Mouse (Mus musculus) lung, postnatal 4 days (tissue): ENCODE measurements at regions not wholly inside any gene's neighbourhood (a gene's known extent, or its start where the extent isn't known, plus 50 kb on each side); places are given as distances from the start of the nearest gene placed in this dataset.

Source experiments
- DNase-seq, 2 experiments: peaks; one replicate each; pipeline ENCODE4 v3.0.0; 2021

- DNase-seq, result no peak
Observed at GRCm38 (mm10) chr16:87225085-87225484, 128.9 kb upstream of the N6amt1 start.

- no peak for DNase-seq
Observed at GRCm38 (mm10) chr16:87224024-87224423, 130.0 kb upstream of the N6amt1 start.

DNA sequence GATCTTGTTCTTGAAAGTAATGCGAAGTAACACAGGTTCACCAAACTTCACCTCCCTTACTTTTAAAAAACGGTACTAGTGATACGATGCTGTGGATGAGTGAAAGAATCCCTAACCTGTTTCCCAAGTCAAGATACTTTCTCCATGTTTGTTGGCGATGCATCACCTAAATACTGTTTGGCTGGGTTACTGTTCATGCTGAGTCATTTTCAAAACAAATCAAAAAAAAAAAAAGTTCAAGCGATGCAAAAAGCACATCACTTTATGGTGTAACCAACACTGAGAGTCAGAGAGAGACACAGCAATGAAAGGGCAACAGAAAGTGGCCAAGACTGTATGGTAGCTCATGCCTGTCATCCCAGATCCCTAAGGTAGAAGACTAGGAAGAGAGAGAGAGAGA, 133.4 kb upstream of the N6amt1 start:
- no peak for DNase-seq

DNA sequence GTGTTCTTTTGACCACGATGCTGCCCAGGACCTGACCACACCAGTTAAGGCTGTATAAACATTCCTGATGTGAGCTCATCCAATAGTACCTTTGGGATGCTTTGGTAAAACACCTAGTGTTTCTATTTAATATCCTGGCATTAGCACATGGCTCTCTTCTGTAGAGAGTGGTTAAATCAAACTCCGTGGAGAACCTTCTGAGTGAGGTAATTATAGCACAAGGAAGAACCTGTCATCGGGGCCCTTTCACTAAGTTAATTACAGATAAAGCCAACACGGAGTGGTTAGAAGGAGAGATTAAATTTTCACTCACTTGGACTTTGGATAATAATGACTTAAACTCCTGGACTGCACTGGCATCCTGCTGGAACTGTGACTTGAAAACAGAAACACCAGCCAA, 133.8 kb upstream of the N6amt1 start:
- no peak for DNase-seq

DNA sequence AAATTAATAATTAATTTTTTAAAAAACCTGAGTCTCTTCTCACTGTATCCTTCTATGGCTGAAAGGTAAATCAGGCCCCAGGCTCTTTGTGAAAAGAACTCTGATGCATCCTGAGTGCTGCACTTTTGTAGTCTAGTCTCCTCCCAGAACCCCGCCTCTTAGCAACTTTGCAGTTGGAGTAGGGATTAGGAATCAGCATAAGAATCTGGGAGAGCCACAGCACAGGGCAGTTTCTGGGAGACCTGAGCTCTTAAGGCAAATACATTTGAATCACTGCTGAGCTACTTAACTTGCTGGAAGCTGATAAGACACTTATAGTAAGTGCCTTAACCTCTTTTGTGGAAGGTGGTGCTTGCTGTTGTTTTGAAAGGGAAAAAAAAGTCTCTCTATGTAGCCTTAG, 146.1 kb upstream of the N6amt1 start:
- DNase-seq, result no peak

DNA sequence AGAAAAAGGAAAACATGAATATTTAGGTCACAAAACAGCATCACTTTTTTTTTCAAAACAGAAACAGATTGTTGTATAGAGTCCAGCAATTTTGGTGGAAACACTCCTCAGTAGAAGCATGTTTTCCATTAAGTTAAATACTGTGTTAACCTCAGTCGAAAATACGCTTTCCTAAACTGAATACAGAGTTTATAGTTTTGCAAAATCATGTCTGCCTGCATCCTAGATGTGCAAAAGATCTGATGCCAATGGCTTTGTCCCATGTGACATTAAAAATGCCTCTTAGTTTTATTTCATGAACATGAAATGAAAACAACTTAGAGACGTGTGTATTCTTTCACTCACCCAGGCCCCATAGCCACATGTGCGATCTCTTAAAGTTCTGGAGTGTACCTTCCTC, 163.5 kb upstream of the N6amt1 start:
- no peak for DNase-seq

DNA sequence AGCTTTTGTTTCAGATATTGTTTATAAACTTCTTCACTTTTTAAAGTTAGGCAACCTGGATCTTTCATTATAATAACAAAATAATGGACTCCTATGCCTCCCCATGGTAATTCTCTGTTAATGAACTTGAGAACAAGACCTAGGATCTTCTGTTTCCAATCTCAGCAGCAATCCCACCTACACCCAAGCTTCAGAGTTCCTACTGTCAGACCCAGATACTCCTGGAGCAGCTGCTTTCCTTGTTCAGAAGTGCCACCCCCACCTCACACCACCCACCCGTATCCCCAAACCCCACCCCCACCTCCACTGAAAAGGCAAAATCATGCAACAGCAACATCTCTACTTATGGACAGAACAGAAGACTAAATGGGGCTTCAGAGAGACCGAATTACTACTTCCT, 165.2 kb upstream of the N6amt1 start:
- DNase-seq, result no peak

DNA sequence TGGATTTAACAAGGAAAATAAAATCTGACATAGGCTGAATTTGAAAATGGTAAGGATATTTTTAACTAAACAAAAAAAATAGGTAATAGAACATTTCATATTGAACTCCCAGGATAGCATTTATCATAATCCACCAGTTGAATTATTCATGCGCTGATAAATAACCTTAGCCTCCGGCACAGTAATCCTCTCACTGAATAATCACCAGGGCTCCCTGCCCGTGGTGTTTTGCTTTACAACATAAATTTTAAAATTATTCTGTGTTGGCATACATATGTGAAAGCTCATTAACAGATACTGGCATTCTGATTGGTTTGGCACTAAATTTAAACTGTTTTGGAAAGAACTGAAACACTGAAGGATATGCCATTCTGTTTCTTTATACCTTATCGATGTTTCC, 181.6 kb upstream of the N6amt1 start:
- no peak for DNase-seq

GRCm38 (mm10) chr16:87139301-87139700, 214.7 kb upstream of the N6amt1 start:
- DNase-seq, result no peak

GRCm38 (mm10) chr16:87136503-87136902, 217.5 kb upstream of the N6amt1 start:
- DNase-seq, result no peak

DNA sequence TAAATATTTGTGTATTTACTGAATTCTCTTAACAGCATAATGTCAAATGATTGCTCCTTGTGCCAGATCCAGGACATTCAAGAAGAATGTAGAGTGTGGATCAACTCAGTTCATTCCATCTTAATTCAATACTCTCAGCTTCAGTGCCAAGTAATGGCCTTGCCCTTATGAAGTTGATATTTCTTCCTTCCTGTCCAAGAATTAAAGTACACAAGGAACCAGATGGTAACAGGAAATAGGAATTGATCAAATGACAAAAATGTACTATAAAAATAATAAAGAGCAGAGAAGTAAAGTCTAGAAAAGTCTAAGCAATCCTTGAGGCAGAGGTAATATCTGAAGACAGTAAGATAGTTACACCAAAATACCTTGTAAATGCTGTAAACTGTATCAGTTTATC, 219.5 kb upstream of the N6amt1 start:
- DNase-seq, result no peak

GRCm38 (mm10) chr16:87133874-87134273, 220.1 kb upstream of the N6amt1 start:
- no peak for DNase-seq

GRCm38 (mm10) chr16:87132082-87132481, 221.9 kb upstream of the N6amt1 start:
- DNase-seq, result peak; percentile 29 to 61

- DNase-seq, result peak; percentile 55 to 73
Observed at GRCm38 (mm10) chr16:87130733-87131640, 223.0 kb upstream of the N6amt1 start.

DNA sequence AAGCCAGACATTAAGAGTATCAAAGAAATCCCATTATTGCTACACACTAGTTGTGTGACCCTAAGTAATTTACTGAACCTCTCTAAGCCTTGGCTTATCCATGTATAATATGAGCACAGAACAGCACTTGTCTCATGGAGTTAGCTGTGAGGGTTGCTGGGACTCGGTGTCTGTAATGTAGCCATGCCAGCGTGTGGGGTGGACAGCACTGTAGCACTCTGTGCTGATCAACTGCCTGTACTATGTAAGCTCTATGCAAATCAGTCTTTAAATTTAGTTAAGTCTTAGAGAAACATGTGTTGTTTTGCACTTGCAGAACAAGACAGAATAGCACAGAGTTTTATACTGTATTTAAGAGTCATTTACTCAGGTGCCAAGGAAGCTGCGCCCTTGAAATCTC, 225.0 kb upstream of the N6amt1 start:
- no peak for DNase-seq

DNA sequence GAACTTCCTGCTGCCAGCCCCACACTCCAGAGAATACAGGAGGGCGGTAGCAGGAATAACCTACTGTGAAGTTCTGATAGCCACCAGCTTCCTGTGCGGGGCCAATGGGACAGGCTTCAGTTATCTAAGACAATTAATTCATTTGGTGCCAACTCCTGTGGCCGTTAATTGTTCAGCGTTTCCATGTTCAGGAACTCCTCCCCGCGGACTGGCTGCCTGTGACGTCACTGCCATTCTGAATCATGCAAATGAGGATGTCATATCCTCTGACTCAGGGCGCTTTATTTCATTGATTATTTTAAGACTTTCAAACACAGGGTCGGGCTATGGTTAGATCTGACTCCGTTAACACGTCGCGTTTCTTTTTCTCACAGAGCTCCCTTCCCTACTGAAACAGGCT, 225.8 kb upstream of the N6amt1 start:
- DNase-seq, result peak; percentile 74 to 84

DNA sequence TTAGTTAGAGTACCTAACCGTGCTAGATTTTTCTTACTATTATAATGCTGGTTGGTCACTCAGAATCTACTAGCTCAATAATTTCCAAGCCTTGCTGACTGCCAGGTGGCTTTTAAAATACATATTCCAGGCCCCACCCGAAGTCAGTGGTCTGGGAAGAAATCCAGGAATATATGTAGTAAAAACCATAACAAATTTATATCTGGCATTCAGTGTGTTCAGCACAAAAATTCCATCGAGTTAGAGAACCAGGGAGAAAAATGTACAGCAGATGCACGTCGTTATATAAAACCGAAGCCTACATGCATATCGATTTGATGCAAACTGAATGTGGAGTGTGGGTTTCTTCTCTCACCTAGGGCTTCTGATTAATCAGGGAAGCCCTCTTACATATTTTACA, 229.5 kb upstream of the N6amt1 start:
- DNase-seq, result no peak

- DNase-seq, result no peak
Observed at GRCm38 (mm10) chr16:87103599-87103998, 250.4 kb upstream of the N6amt1 start.

- DNase-seq, result no peak
Observed at GRCm38 (mm10) chr16:87102057-87102456, 251.9 kb upstream of the N6amt1 start.

GRCm38 (mm10) chr16:87092011-87092410, 262.0 kb upstream of the N6amt1 start:
- DNase-seq, result no peak

- no peak for DNase-seq
Observed at GRCm38 (mm10) chr16:87089322-87089721, 264.7 kb upstream of the N6amt1 start.

GRCm38 (mm10) chr16:87083505-87083904, 270.5 kb upstream of the N6amt1 start:
- no peak for DNase-seq

- no peak for DNase-seq
Observed at GRCm38 (mm10) chr16:87077385-87077784, 276.6 kb upstream of the N6amt1 start.

DNA sequence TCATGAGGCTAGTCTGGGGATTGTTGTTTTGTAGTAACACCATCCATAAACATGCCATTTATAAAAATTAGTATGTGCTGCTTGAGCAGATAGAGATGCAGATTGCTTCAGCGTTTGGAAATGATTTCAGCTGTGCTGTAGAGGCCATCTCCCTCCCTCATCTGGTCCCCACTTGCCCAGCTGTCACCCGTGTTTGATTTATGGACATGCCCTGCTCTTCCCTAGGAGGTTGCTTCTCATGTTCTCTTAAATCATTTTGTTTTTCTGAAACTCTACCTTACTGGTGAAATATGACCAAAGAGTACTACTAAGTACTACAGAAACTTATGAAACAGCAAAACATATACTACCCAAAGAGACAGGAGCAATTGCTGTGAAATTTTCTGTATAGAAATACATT, 284.7 kb upstream of the N6amt1 start:
- no peak for DNase-seq

DNA sequence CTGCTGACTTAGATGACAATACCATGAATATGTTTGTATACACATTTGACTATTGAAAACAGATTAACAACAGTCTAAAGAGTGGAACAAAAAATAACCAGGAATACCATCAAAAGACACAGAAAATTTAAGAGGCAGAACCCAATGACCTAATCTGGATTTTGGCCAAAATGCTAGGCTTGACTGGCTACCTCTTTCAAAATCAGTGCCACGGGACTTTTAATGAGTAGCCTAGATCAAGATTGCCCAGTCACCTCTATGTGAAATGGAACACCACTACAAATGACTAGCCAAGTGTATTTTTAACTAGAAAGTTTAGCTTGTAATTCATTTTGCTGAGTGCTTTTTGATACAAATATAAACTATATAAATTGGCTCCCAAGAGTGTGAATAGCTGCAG, 286.0 kb upstream of the N6amt1 start:
- no peak for DNase-seq
